Mouse (Mus musculus) thymus, postnatal 36 days (tissue): ENCODE measurements around the gene Ube2b.

Experiments
- DNase-seq, 2 experiments: peaks; one replicate each; pipeline ENCODE4 v3.0.0; 2022; ENCODE audit warnings: mixed read lengths in 2 of 2

Ube2b gene

DNA sequence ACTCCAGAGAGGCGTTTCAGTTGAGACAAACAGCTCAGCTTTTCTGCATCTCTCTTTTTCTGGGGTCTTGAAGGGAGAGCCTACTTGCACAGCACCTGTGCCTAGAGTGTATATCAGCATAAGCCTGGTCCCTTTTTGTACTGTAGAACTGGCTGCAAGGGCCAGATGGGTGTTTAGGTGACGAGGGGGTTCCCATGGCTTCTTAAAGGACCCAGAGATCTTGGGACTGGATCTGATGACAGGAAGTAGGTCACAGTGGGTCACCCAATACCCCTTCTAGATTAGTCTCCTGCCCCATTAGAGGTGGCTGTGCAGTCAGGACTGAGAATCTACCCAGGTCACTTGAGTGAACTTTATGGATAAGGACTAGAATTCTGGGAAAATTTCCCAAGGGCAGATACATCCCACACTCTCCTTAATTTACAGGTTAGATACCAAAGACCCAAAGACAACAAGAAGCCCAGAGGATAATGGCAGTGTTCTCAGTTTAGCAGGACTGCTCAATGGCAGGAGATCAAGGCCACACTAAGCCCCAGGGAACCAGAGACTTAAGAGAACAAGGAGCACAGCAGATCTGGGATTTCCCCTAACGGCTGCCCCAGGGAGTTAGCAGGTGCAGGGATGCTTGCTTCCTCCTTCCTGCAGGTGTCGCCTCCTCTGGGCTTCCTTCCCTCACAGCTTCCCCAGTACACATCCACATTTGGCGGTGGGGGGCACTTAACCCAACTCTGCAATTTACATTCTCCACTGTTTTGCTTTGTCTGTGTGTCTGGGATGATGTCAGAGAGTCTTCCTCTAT lies 64.7 kb downstream of the Ube2b start:
- peak; percentile 69 to 83 for DNase-seq
